Mouse (Mus musculus) ES-E14 (cell line): ENCODE results near the gene Ap2m1. TPM values are rescaled to one million over a fixed set of nuclear protein-coding genes. Genes with fewer than 3 reads are reported as not detected.
A peak's percentile ranks its signal among the peaks of the same experiment; 100 is the strongest.

Experiments
- DNase-seq: peaks from one replicate; pipeline ENCODE4 v3.0.0-alpha.2; 2013; ENCODE audit warnings: low read depth, low spot score
- H3K27ac ChIP-seq: 2 replicates; pipeline ENCODE4 v1.5.1; 2012; ENCODE audit warnings: low read depth, mild to moderate bottlenecking, low read length, moderate library complexity, mixed read lengths; ENCODE audit not compliant: poor library complexity, insufficient read depth, severe bottlenecking
- H3K36me3 ChIP-seq: 2 replicates; pipeline ENCODE4 v1.6.1; 2012; ENCODE audit warnings: mild to moderate bottlenecking, low read length, moderate library complexity, mixed read lengths; ENCODE audit not compliant: control insufficient read depth, poor library complexity, insufficient read depth, severe bottlenecking
- H3K4me1 ChIP-seq, 2 experiments: fragments of 150-350 bp in 1 of 2; sonication (generic) in 1 of 2; 2 replicates each; pipeline ENCODE4 v1.6.1; 2012; ENCODE audit warnings: low read length in 2 of 2, mild to moderate bottlenecking in 1 of 2, mixed read lengths in 1 of 2; ENCODE audit not compliant: control insufficient read depth in 2 of 2, insufficient read depth in 2 of 2, poor library complexity in 1 of 2
- H3K4me3 ChIP-seq, 2 experiments: fragments of 150-350 bp in 1 of 2; sonication (generic) in 1 of 2; 2 replicates each; pipeline ENCODE4 v1.5.1; 2012; ENCODE audit warnings: low read length in 2 of 2, low read depth in 1 of 2, mild to moderate bottlenecking in 1 of 2, mixed read lengths in 1 of 2; ENCODE audit not compliant: insufficient read depth in 1 of 2, poor library complexity in 1 of 2, severe bottlenecking in 1 of 2
- H3K9ac ChIP-seq: 2 replicates; pipeline ENCODE4 v1.6.1; 2012; ENCODE audit warnings: low read depth, mild to moderate bottlenecking, low read length, mixed read lengths; ENCODE audit not compliant: poor library complexity, insufficient read depth, severe bottlenecking
- H3K9me3 ChIP-seq: fragments of 150-350 bp; sonication (generic); 2 replicates; pipeline ENCODE4 v1.6.1; 2012; ENCODE audit warnings: low read depth, mild to moderate bottlenecking, low read length; ENCODE audit not compliant: control insufficient read depth, insufficient read depth
- CHD2 ChIP-seq: IDR thresholded peaks from 2 replicates; pipeline ENCODE4 v1.6.1; 2014; ENCODE audit warnings: mild to moderate bottlenecking, low read depth, low read length, inconsistent platforms
- HCFC1 ChIP-seq: IDR thresholded peaks from 2 replicates; pipeline ENCODE4 v1.6.1; 2012; ENCODE audit warnings: low read length, inconsistent platforms, borderline replicate concordance; ENCODE audit not compliant: insufficient read depth
- MAFK ChIP-seq: IDR thresholded peaks from 2 replicates; pipeline ENCODE4 v1.6.1; 2014; ENCODE audit warnings: mild to moderate bottlenecking, low read depth, low read length, inconsistent platforms; ENCODE audit not compliant: insufficient read depth
- ZC3H11A ChIP-seq: IDR thresholded peaks from 2 replicates; pipeline ENCODE4 v1.6.1; 2012; ENCODE audit warnings: low read depth, mild to moderate bottlenecking, inconsistent platforms, low read length, borderline replicate concordance
- ZNF384 ChIP-seq: IDR thresholded peaks from 2 replicates; pipeline ENCODE4 v1.6.1; 2012; ENCODE audit warnings: low read depth, low read length, inconsistent platforms
- in situ Hi-C, 2 experiments: fragments of 600-800 bp; cut with MboI; formaldehyde crosslinking; loops; one replicate each; pipeline ENCODE4 v1.15.1; 2025; ENCODE audit warnings: low sequenced_read_pairs in 2 of 2, inconsistent platforms in 1 of 2; ENCODE audit not compliant: unreplicated experiment in 2 of 2
- total RNA-seq: library from RNA; depleted of rRNA; stranded (reverse); fragments of 300-350 nt; gene quantifications from 2 replicates; pipeline ENCODE4 v1.2.3, GENCODE M21; 2012

Gene Ap2m1
- total RNA-seq, 1 experiment = 236 TPM

GRCm38 (mm10) chr16:20517701-20518374, 17.4 kb upstream of the Ap2m1 start:
- Histone ChIP-seq H3K27ac (0 out of 2 replicates have a peak overlapping the region, but pooled peaks have one; percentile 0), H3K4me1 (peaks cover 0 to 2% of the 10 kb centered on the region in 2 experiments; a peak in 1 of 4 replicates), H3K4me3 (peak overlapping the region; percentile 86 to 91), H3K36me3 (no peaks in the 10 kb centered on the region; the same call in 1 of the 2 replicates), H3K9ac (peak overlapping the region; percentile 89; the same call in 1 of the 2 replicates), H3K9me3 (no peaks in the 10 kb centered on the region)
- DNase-seq = no peak
- in situ Hi-C loops = no loop called here
- TF ChIP-seq ZNF384 (no peak), HCFC1 (no peak), ZC3H11A (no peak), CHD2 (no peak), MAFK (no peak)

GRCm38 (mm10) chr16:20523886-20524285, 11.4 kb upstream of the Ap2m1 start:
- Histone ChIP-seq H3K27ac (no peak overlapping the region), H3K9me3 (no peaks in the 10 kb centered on the region), H3K9ac (peak overlapping the region; percentile 23; the same call in 1 of the 2 replicates), H3K4me1 (peaks cover 0 to 5% of the 10 kb centered on the region in 2 experiments; a peak in 1 of 4 replicates), H3K36me3 (peaks cover 22% of the 10 kb centered on the region), H3K4me3 (peak overlapping the region in 1 of 2 experiments; percentile 31; a peak in 1 of 4 replicates)
- no peak for DNase-seq
- in situ Hi-C loops = no loop called here
- no peak for TF ChIP-seq ZNF384
- no peak for TF ChIP-seq CHD2
- no peak for TF ChIP-seq MAFK
- no peak for TF ChIP-seq HCFC1
- no peak for TF ChIP-seq ZC3H11A

- in situ Hi-C loops = no loop called here
- no peak for TF ChIP-seq HCFC1
- no peak for TF ChIP-seq ZNF384
- no peak for TF ChIP-seq MAFK
- TF ChIP-seq ZC3H11A = no peak
- no peak for TF ChIP-seq CHD2
- Histone ChIP-seq H3K36me3 (peaks cover 28% of the 10 kb centered on the region), H3K9me3 (no peaks in the 10 kb centered on the region), H3K4me3 (no peak overlapping the region), H3K9ac (no peak overlapping the region), H3K4me1 (peaks cover 0 to 4% of the 10 kb centered on the region in 2 experiments; a peak in 1 of 4 replicates), H3K27ac (no peak overlapping the region)
- no peak for DNase-seq
Observed at GRCm38 (mm10) chr16:20528779-20529178, 6.5 kb upstream of the Ap2m1 start.

- no peak overlapping the region for H3K27ac ChIP-seq
- H3K36me3 ChIP-seq = peaks cover 26% of the 10 kb centered on the region
- peaks cover 0 to 4% of the 10 kb centered on the region in 2 experiments; a peak in 1 of 4 replicates for H3K4me1 ChIP-seq
- H3K9me3 ChIP-seq = no peaks in the 10 kb centered on the region
- in situ Hi-C loops = no loop called here
- no peak overlapping the region for H3K4me3 ChIP-seq
- TF ChIP-seq CHD2 (no peak), ZC3H11A (no peak), MAFK (no peak), HCFC1 (no peak), ZNF384 (no peak)
- no peak overlapping the region for H3K9ac ChIP-seq
- no peak for DNase-seq
Observed at GRCm38 (mm10) chr16:20529375-20529774, 5.9 kb upstream of the Ap2m1 start.
